Mouse (Mus musculus) neural tube, embryonic 11.5 days (tissue): Measurements from ENCODE around the gene Chrm4. TPM values are rescaled to one million over a fixed set of nuclear protein-coding genes. Genes with fewer than 3 reads are reported as not detected.
A peak's percentile ranks its signal among the peaks of the same experiment; 100 is the strongest.

Experiments
- ATAC-seq: fragments of 200-750 bp; cut with Nextera tagmentation; 2 replicates; pipeline ENCODE4 v1.8.0; 2017; ENCODE audit warnings: moderate number of reproducible peaks, mild to moderate bottlenecking, moderate TSS enrichment, moderate library complexity; ENCODE audit not compliant: insufficient read depth, low FRiP score, low TSS enrichment
- DNase-seq: peaks from one replicate; pipeline ENCODE4 v3.0.0-alpha.2; 2015; ENCODE audit warnings: low spot score
- H3K27ac ChIP-seq: fragments of 300-500 bp; sonication (generic); 2 replicates; pipeline ENCODE4 v1.5.1; 2014; ENCODE audit warnings: low read depth, mild to moderate bottlenecking, low read length
- H3K27me3 ChIP-seq: fragments of 300-500 bp; sonication (generic); 2 replicates; pipeline ENCODE4 v1.6.1; 2014; ENCODE audit warnings: mild to moderate bottlenecking, low read length, mixed read lengths; ENCODE audit not compliant: control insufficient read depth, insufficient read depth
- H3K36me3 ChIP-seq: fragments of 300-500 bp; sonication (generic); 2 replicates; pipeline ENCODE4 v1.6.1; 2014; ENCODE audit warnings: mild to moderate bottlenecking, low read length, moderate library complexity, mixed read lengths; ENCODE audit not compliant: control insufficient read depth, insufficient read depth
- H3K4me1 ChIP-seq: fragments of 300-500 bp; sonication (generic); 2 replicates; pipeline ENCODE4 v1.6.1; 2014; ENCODE audit warnings: low read length, mixed read lengths; ENCODE audit not compliant: control insufficient read depth, insufficient read depth
- H3K4me2 ChIP-seq: fragments of 300-500 bp; sonication (generic); 2 replicates; pipeline ENCODE4 v1.6.1; 2014; ENCODE audit warnings: low read depth, mild to moderate bottlenecking, moderate library complexity
- H3K4me3 ChIP-seq: fragments of 300-500 bp; sonication (generic); 2 replicates; pipeline ENCODE4 v1.5.1; 2014; ENCODE audit warnings: low read depth, low read length
- H3K9ac ChIP-seq: fragments of 300-500 bp; sonication (generic); 2 replicates; pipeline ENCODE4 v1.6.1; 2014; ENCODE audit warnings: mild to moderate bottlenecking, low read length
- H3K9me3 ChIP-seq: fragments of 300-500 bp; sonication (generic); 2 replicates; pipeline ENCODE4 v1.6.1; 2016; ENCODE audit warnings: low read length; ENCODE audit not compliant: control insufficient read depth
- WGBS: fragments of 180-500 bp; shearing (Covaris S2); extraction: QIAGEN DNeasy Blood & Tissue Kit; methylation state at CpG from one replicate; pipeline ENCODE4 v1.1.7; 2014; 5-methylcytosine and 5-hydroxymethylcytosine counted together
- polyA plus RNA-seq: library from polyadenylated mRNA; unstranded; fragments of >200 nt; fragmentation: Nextera tagmentation; extraction: Ambion mirVana; gene quantifications from 2 replicates; pipeline ENCODE4 v1.2.1, GENCODE M21; 2014

The Chrm4 gene
- polyA plus RNA-seq, 1 experiment from 2014 or later, result 0.53 TPM

- Histone ChIP-seq H3K27ac (no peak within 1 kb of the TSS), H3K36me3 (0 out of 2 replicates have a peak, but pooled peaks cover 4% of the 10 kb centered on the region), H3K9ac (no peak within 1 kb of the TSS), H3K4me3 (no peak within 1 kb of the TSS), H3K9me3 (no peaks in the 10 kb centered on the region), H3K4me1 (peaks cover 24% of the 10 kb centered on the region), H3K27me3 (no peaks in the 10 kb centered on the region), H3K4me2 (no peak within 1 kb of the TSS)
- no peak for DNase-seq
- 89% methylated on average over 18 of the region's 18 CpGs for WGBS
- no peak for ATAC-seq
These were observed 18.4 kb downstream of the Chrm4 start, which contains the start of gene Gm9821 for GRCm38 (mm10) chr2:91945483-91945882. Gene Gm9821, plus strand, starts transcription at chr2:91945703.

GRCm38 (mm10) chr2:91946836-91947235 lies 19.8 kb downstream of the Chrm4 start:
- 0 out of 2 replicates have a peak, but pooled peaks cover 2% of the 10 kb centered on the region for H3K36me3 ChIP-seq
- 82% methylated on average over 6 of the region's 6 CpGs for WGBS
- H3K4me3 ChIP-seq, result no peak overlapping the region
- H3K4me2 ChIP-seq, result no peak overlapping the region
- peaks cover 28% of the 10 kb centered on the region for H3K4me1 ChIP-seq
- H3K9ac ChIP-seq, result no peak overlapping the region
- no peak for ATAC-seq
- no peak for DNase-seq
- no peaks in the 10 kb centered on the region for H3K27me3 ChIP-seq
- 0 out of 2 replicates have a peak overlapping the region, but pooled peaks have one; percentile 27 for H3K27ac ChIP-seq
- H3K9me3 ChIP-seq, result no peaks in the 10 kb centered on the region

GRCm38 (mm10) chr2:91947397-91948150 lies 20.5 kb downstream of the Chrm4 start:
- 56% methylated on average over 11 of the region's 11 CpGs for WGBS
- H3K27ac ChIP-seq, result peak overlapping the region; percentile 11; the same call in 1 of the 2 replicates
- peak overlapping the region; percentile 14; the same call in 1 of the 2 replicates for H3K9ac ChIP-seq
- DNase-seq (no peak), ATAC-seq (peak; percentile 36; the same call in 1 of the 2 replicates)
- H3K9me3 ChIP-seq, result no peaks in the 10 kb centered on the region
- H3K4me2 ChIP-seq, result no peak overlapping the region
- H3K36me3 ChIP-seq, result no peaks in the 10 kb centered on the region
- H3K4me3 ChIP-seq, result no peak overlapping the region
- H3K27me3 ChIP-seq, result no peaks in the 10 kb centered on the region
- peaks cover 28% of the 10 kb centered on the region for H3K4me1 ChIP-seq

- H3K4me3 ChIP-seq, result no peak overlapping the region
- ATAC-seq (no peak), DNase-seq (no peak)
- peak overlapping the region; percentile 11; the same call in 1 of the 2 replicates for H3K27ac ChIP-seq
- peaks cover 28% of the 10 kb centered on the region for H3K4me1 ChIP-seq
- H3K27me3 ChIP-seq, result no peaks in the 10 kb centered on the region
- no peaks in the 10 kb centered on the region for H3K36me3 ChIP-seq
- H3K9me3 ChIP-seq, result no peaks in the 10 kb centered on the region
- no peak overlapping the region for H3K9ac ChIP-seq
- WGBS, result 73% methylated on average over 6 of the region's 6 CpGs
- H3K4me2 ChIP-seq, result no peak overlapping the region
These were observed 21.1 kb downstream of the Chrm4 start for GRCm38 (mm10) chr2:91948151-91948509.

GRCm38 (mm10) chr2:91948792-91949241 lies 21.8 kb downstream of the Chrm4 start:
- no peak for ATAC-seq
- Histone ChIP-seq H3K9me3 (no peaks in the 10 kb centered on the region), H3K27ac (no peak overlapping the region), H3K4me2 (no peak overlapping the region), H3K4me3 (no peak overlapping the region), H3K4me1 (peaks cover 28% of the 10 kb centered on the region), H3K9ac (no peak overlapping the region), H3K27me3 (no peaks in the 10 kb centered on the region), H3K36me3 (no peaks in the 10 kb centered on the region)
- DNase-seq, result no peak
- WGBS, result 79% methylated on average over 3 of the region's 3 CpGs

GRCm38 (mm10) chr2:91949411-91950274 lies 22.6 kb downstream of the Chrm4 start:
- H3K27ac ChIP-seq, result 0 out of 2 replicates have a peak overlapping the region, but pooled peaks have one; percentile 67
- ATAC-seq (0 out of 2 replicates have a peak, but pooled peaks have one; percentile 35), DNase-seq (no peak)
- peaks cover 32% of the 10 kb centered on the region for H3K4me1 ChIP-seq
- WGBS, result 71% methylated on average over 17 of the region's 17 CpGs
- H3K4me2 ChIP-seq, result peak overlapping the region; percentile 0; the same call in 1 of the 2 replicates
- no peak overlapping the region for H3K4me3 ChIP-seq
- no peaks in the 10 kb centered on the region for H3K36me3 ChIP-seq
- H3K9me3 ChIP-seq, result no peaks in the 10 kb centered on the region
- no peaks in the 10 kb centered on the region for H3K27me3 ChIP-seq
- peak overlapping the region; percentile 46 for H3K9ac ChIP-seq

- Histone ChIP-seq H3K27me3 (no peaks in the 10 kb centered on the region), H3K4me1 (peaks cover 32% of the 10 kb centered on the region), H3K36me3 (no peaks in the 10 kb centered on the region), H3K27ac (0 out of 2 replicates have a peak overlapping the region, but pooled peaks have one; percentile 67), H3K9ac (peak overlapping the region; percentile 46; the same call in 1 of the 2 replicates), H3K4me2 (peak overlapping the region; percentile 0; the same call in 1 of the 2 replicates), H3K4me3 (no peak overlapping the region), H3K9me3 (no peaks in the 10 kb centered on the region)
- WGBS, result 16% methylated on average over 15 of the region's 15 CpGs
- ATAC-seq, result peak; percentile 14; the same call in 1 of the 2 replicates
- DNase-seq, result no peak
These were observed 23.4 kb downstream of the Chrm4 start for GRCm38 (mm10) chr2:91950275-91951085.

- H3K36me3 ChIP-seq, result no peaks in the 10 kb centered on the region
- H3K9ac ChIP-seq, result no peak overlapping the region
- DNase-seq, result no peak
- H3K27me3 ChIP-seq, result no peaks in the 10 kb centered on the region
- no peak overlapping the region for H3K27ac ChIP-seq
- H3K4me2 ChIP-seq, result no peak overlapping the region
- peaks cover 24% of the 10 kb centered on the region for H3K4me1 ChIP-seq
- no peak for ATAC-seq
- H3K4me3 ChIP-seq, result no peak overlapping the region
- H3K9me3 ChIP-seq, result no peaks in the 10 kb centered on the region
- 18% methylated on average over 5 of the region's 5 CpGs for WGBS
These were observed 26.8 kb downstream of the Chrm4 start for GRCm38 (mm10) chr2:91953825-91954224.
